Mouse (Mus musculus) B cell, adult 2 months (primary cell): ENCODE measurements around the gene Ccl1.
A peak's percentile ranks its signal among the peaks of the same experiment; 100 is the strongest.

ENCODE experiments used
- DNase-seq, 2 experiments: peaks; one replicate each; pipeline ENCODE4 v3.0.0; 2022

Ccl1 gene

DNA sequence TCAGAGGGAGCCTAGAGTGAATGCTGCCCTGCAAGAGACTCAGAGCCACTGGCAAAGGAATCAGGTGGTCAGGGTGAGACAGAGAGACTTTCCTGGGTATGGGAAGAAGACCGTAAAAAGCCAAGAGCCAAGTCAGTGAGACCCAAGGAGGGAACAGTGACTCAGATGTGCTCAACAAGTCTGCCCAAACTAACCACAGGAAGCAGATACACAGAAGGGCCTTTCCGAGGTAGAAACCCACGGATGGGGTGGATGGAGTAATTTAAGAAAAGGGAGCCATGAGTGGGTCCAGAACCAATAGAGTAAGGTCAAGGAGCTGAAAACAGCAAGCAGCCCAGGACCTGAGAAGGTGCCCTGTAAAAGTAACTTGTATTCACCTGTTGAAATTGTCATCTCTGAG is 101.8 kb downstream of the Ccl1 start:
- DNase-seq = no peak

DNA sequence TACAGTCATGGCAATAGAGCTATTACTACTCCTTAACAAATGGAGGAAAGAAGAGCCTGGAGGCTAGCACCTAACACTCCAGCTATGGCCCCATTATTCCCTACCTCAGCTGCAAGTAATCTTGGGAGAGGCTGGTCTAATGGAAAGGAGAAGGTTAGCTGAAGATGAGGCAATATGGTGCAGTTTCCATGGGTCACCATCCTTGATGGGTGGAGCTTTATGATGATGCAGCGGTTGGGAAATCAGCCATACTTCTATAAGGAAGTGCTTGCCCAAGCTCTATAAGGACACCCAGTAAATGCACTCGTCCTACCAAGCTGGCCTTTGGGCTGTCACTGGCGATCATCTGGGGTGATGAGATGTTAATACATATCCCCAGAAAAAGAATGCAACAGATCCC is 107.7 kb downstream of the Ccl1 start:
- DNase-seq = no peak

DNA sequence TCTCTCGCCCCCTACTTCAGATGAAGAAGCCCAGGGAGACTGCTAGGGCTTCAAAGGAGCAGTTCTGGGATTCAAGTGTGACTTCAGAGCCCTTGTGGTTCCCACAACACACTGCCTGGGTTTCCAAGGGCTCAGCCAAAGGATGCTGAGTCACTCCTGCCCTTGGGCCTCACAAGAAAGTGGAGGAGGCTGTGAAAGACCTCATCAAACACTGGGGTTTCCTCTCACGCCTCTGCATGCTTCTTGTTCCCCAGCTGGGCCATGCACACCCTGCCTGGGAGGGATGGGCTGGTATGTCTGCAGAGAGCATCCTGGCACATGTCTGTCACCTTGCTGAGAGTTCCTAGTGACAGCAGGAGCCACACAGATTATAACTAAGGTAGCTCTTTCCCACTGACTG is 110.5 kb downstream of the Ccl1 start:
- no peak for DNase-seq

DNA sequence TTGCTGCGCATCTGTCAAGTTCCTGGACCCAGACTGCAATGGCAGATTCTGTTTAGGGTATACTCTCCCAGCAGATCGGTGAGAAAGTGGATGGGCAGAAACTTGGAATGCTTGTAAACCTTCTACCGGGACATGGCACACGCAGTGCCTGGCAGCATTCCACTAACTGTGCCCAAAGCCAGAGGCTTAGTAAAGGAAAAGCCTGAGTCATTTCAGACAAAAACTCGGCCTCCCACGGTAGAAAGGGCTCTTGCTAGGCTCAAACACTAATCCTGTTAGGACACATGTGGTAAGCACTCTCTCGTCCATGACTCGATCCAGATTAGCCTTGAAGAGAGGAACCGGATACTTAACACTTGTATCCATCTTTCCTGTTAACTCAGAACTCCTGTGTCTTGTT is 111.7 kb downstream of the Ccl1 start:
- no peak for DNase-seq

DNA sequence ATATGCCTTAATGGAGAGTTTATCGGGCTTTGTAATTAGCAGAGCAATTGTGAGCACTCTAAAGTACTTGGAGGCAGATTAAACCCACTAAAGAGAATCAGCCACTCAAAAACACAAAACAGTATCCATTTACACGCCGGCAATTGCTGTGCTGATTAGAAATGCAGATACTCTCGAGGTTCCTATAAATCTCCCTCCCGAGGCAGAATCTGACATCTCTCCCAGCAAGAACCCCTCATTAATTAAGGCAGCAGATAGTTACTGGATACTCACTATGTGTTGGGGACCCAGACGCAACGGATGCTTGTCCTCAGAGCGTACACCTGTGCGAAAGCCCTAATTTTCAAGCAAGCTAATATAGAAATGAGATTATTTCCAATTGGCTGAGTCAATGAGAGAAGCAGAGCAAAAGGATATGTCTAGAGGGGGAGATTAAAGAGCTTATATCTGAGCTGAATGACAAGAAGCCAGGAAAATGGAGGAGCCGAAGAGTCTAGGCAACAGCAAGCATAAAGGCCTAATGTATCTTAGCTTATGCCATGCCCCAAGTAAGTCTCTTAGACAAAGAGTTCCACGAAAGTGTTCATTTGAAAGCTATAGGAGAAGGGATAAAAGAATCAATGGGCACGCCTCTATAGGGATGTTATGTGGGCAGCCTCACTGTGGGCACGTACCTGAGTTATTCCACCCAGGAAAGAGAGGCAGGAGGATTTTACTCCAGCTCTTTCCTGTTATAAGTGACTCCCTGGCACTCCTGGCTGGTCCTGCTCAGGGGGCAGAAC is 115.5 kb downstream of the Ccl1 start:
- no peak for DNase-seq

DNA sequence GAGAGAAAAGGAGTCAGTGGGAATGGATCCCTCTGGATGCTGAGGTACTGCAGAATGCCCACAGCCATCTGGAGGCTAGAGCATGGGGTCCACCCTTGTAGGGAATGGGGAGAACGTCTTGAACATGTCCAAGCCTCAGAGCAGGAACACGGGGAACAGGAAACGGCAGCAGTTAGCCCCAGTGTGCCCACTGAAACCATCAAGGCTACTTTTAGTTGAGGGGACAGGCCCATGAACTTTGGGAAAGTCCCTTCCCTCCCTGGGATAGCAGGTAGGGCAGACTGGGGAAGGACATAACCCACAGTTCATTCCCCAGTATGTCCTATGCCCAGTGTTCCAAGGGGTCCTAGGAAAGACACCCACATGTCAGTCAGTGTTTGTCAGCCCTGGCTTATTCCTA is 119.8 kb downstream of the Ccl1 start:
- DNase-seq = no peak

DNA sequence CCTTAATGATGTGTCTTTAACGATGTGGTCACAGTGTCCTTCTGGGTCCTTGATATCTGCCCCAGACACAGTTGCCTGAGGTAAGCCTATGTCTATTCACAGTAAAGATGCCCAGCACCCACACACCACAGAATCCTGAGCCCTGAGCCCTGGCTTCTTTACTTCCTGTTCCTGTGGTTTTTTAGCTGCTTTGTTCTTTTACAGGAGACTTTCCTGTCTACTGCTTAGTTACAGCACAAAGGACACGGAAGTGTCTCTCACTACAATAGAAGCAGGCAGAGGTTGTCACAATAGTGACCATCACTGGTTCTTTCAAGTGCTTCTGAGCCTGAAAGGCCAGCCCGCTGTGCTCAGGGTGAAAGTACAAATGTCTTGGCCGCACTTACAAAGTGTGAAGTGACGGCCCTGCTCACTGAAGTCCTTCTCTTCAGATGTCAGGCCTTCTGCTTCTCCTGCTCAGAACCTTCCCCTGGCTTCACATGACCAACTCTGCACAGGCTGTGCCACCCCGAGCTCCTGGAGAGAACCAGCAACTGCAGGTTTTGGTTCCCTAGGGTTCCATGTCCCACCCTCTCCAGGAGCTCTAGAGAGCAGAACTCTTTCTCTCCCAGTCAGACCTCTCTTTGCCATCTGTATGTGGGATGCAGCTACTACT is 122.1 kb downstream of the Ccl1 start:
- no peak for DNase-seq

DNA sequence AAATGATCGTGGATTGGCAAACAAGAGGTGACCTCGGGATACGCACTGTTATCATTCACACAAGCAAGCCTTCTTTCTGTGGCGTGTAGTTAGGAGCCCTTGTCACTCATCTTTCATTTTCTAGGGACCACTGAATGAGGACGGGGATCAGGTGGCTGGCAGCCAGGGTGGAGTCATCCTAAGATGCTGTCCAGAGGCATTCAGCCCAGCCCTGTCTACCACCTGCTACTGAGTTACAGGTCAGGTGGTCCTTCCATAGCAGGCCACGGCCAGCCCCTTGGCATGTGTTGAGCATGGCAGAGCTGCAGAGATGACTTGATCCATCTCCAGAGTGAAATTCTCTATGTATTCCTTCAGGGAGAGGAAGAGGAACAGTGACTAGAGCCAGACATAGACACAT is 123.1 kb downstream of the Ccl1 start:
- DNase-seq = no peak

DNA sequence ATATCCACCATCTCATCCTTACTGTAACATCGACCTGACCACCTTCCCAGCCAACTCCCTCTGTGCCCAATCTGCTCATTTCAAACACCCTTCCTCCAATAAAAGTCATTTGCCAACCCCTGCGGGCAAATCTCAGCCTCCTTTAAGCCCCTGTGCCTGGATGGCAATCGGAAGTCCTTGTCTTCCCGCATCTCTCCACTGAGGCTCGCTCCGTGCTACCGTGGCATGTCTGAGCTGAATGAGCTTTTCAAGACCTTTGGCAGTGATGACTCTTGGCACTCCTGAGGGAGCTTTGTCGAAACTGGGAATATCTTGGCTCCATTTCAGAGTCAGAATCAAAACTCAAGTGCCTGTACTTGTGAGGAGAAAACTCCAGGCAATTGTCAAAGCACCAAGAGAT is 124.2 kb downstream of the Ccl1 start:
- no peak for DNase-seq

DNA sequence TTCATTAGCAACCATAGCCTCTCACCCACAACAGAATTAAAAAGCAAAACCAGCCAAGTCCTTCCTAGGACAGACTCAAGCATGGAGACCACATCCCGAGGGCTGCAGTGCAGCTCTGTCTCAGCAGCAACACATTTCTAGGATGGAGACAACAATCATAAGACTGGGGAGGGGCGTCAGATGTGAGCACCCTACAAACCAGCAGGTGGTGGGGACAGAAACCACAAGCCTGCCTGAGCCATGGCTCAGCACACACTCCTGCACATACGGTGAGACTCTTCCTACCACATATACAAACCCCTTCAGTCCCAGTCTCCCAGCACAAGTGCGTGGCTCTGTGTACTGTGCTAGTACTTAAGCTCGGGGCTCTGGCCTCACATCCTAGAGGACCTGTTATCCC is 127.3 kb downstream of the Ccl1 start:
- no peak for DNase-seq

DNA sequence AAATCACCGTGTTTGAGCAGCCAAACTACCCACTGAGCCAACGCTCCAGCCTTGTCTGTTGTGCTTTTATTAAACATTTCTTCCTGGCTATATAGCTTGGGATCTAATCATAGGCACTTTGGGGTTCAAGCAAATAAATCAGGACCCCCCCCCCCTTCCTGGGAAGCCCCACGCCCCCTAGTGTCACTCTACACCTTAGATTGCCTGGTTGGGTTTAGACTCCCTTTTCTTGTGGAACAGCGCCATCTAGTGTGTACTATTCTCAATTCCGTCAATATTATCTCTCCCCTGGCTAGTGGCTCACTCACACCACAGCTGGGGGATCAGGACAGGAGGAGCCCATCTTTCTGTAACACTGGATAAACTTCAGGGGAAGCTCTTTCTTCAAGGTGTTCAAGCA is 127.8 kb downstream of the Ccl1 start:
- DNase-seq = peak; percentile 22 to 32

DNA sequence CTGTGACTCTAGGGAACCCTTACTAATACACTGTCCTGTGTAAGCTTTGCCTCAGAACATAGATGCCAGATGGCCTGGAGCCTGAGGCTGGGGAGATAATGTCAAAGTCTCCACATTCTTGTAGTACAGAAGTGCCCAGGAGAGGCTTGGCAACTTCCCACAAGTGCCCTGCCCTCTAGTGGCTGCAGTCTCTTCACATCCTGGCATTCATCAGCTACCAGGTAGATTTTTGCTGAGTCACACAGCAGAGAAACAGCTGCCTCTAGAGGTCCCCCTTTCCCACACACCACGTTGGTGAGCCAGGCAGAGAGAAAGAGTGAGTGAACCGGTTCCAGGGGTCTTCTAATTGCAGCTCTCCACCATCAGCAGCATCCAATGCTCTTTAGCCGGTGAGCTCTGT is 130.7 kb downstream of the Ccl1 start:
- peak; percentile 13 to 35 for DNase-seq

DNA sequence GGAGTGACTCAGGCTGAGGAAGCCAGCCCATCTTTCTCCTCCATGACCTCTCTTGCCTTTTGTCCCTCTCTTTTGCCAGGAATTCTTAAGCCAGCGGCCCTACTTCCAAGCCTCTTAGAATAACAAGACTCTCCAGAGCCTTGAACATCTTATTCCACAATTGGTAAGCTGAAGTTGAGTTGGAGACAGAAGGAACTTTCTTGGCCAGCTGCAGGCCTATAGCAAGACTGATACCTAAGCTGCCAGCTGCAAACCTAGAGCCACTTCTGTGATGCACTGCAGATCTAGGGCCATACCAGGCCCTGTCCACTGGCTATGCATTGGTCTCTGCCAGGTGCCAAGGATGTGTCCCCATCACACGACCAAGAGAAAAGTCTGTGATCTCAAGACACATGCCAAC is 132.0 kb downstream of the Ccl1 start:
- no peak for DNase-seq

DNA sequence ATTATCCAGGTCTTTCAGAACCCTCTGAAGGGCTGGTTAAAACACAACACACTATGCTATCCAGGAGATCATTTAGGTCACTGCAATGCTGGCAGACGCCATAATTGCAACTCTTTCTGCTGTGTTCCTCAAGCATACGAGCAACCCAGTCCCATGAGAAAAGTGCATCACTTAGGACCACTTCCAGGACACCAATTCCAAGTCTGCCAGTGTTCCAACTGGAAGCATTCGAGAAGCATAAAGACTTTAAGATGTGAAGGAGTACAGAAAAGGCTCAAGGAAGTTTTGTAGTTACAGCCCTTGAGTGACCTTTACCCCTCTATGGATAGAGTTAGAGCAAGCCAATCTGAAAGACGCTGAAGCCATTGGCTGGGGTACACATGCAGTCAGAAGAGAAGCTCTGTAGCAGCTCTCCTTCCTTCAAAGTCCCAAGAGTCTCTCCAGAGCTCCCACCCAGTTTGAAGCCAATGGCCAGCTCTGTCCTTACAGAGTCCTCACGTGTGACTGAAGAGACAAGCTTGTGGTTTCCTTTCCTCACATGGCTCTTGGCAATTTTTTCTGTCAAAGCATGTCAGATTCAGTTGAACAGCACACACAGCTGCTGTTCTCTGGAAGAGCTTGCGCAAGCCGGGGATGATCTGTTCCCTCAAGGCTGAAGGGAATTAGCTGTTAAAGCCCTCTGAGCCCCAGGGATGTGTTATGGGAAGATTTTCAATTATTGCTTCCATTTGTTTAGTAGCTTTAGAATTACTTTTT is 134.0 kb downstream of the Ccl1 start:
- no peak for DNase-seq

DNA sequence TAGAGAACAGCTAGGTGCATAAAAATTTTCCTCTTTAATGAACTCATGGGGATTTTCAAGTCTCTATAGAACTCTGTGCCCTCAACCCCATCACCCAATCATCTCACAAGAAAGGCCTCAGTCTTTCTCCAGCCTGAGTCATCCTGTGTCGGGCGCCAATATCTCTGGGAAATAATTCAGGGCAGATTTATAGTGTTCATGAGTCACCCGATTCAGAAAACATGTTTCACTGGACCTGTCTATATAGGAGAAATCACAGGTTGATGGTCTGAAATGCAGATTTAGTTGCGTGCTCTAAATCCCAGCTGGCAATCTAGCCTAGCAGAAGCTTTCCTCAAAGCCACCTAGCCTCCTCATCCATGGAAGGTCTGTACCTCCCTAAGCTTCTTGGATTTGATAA is 136.0 kb downstream of the Ccl1 start:
- no peak for DNase-seq

DNA sequence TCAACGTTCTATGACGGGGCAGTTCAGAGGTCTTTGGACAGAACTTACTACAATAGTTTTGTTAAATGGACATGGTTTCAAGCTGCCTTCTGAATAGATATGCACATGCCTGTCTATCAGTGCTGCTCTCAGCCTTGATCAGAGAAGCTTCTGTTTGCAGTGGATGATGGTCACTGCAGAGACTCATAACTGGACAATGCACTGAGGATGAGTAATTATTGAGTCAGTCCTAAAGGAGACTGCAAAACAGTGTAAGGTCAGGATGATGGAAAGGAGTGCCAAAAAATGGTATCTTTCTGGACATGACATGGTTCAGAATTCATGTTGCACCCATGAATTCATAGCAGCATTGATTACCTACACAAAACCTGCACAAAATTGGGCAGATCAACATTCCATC is 137.2 kb downstream of the Ccl1 start:
- no peak for DNase-seq

DNA sequence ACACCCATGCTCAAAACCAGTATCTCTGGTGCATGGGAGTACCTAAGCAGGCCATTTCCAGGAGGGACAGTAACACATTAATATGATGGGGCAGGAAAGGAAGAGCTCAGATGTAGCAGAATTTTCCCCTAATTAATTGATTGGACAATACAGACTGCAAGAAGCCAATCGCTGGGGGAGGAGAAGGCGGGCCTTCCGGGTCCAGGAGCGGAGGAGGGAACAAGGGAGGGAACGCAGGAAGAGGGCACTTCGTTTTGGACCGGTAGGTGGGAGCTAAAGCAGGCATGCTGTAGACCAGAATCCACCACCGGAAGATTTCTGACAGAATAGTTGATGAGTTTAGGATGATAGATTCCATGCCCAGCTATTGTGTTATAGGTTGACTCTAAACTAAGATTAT is 142.2 kb downstream of the Ccl1 start:
- no peak for DNase-seq

DNA sequence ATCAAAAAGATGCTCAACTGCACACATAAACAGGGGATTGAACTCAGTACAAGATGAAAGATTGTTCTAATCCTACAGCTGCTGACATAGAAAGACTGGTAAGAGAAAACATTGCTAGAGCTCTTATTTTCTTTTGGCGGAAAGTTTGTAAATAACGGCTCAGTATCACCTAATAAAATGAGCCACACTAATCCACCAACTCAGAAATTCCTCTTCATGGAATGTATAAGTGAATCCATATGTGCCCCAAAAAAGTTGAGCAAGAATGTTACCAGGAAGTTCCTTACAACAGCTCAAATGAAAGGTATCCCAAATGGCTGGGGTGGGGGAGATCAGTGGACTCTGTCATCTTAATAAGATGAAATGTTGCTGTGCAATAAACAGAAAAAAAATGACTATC is 146.4 kb downstream of the Ccl1 start:
- no peak for DNase-seq

DNA sequence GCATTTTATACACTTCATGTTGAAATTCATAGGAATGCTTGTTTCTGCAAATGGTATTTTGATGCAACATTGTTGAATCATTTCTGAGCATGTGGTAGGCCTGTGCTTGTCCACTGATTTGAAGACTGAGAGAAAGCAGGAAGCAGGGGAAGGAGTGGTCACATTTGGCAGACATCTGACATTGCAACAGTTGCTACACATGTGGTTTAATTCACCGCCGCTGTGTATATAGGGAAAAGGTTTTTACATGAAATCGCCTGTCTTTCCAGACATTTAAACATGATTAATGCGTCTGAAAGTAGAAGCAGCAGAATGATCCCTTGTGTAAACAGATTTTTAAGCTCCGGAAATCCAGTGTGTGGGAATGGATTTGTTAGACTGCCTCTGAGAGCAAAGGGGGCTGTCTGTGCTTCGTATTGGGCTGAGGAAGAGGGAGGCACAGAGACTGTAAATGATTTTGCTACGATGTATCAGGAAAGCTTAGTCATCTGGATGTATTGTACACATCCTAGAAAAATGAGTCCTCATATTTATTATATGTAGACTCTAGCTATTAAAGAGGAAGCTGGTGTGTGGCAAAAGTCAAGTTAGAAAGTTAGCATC is 165.9 kb downstream of the Ccl1 start:
- DNase-seq = no peak

DNA sequence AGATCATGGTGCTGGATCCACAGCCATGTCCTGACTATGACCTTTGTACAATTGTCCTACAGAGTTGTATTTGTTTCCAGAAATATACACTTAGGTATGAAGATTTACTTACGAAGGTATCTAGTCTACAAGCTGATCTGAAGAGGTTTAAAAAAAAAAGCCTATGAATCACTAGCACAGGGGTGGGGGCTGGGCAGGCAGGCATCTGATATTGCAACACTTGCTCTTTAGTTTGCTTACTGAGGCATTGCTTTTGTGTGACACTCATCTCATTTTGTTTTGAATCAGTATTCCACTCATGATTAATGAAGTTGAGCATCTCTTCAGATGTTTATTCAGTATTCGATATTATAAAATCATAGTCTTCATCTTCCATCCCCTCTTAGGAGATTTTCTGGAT is 169.3 kb downstream of the Ccl1 start:
- no peak for DNase-seq

DNA sequence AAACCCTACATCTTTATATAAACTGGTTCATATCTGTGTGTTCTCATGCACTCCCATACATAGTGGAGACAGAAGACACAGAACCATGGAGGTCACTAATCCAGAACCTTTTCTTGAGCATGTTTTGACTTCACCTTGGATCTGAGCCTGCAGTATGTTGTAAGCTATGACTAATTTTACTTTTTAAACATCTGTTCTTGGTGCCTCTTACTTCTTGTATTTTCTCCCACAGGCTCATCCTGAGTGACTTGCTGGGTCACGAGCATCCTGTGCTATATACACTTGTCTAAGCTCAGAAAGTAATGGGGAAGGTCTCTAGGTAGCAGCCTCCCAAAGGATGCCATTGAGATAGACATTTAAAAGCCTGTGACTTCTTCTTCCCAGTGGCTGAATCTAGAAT is 172.5 kb downstream of the Ccl1 start:
- no peak for DNase-seq
